Mouse (Mus musculus) olfactory bulb, adult 2 months (tissue): ENCODE measurements around the gene Lrrfip1.

ENCODE experiments used
- CTCF ChIP-seq: fragments of 200-500 bp; IDR thresholded peaks from 2 replicates; pipeline ENCODE4 v1.5.1; 2012; ENCODE audit warnings: low read depth, mild to moderate bottlenecking, low read length, moderate library complexity; ENCODE audit not compliant: insufficient read depth
- POLR2A ChIP-seq: fragments of 200-500 bp; IDR thresholded peaks from 2 replicates; pipeline ENCODE4 v1.6.1; 2012; ENCODE audit warnings: mild to moderate bottlenecking, low read depth, low read length, moderate library complexity; ENCODE audit not compliant: insufficient read depth

- no peak for TF ChIP-seq POLR2A
- TF ChIP-seq CTCF, result no peak
These were observed 71.0 kb downstream of the Lrrfip1 start for GRCm38 (mm10) chr1:91069575-91069974.
